Mouse (Mus musculus) gastrocnemius, postnatal 4 days (tissue): ENCODE measurements around the gene Rnf103. TPM values are rescaled to one million over a fixed set of nuclear protein-coding genes. Genes with fewer than 3 reads are reported as not detected.

Experiments used
- total RNA-seq, 2 experiments: library from RNA; stranded (reverse); gene quantifications; 2 replicates each; pipeline ENCODE4 v1.2.3; 2021

The Rnf103 gene
- total RNA-seq, 2 experiments from 2014 or later: 26.4 to 28.3 TPM

Other genes starting within 250 kb of the Rnf103 start
- gene Krcc1, start 222.2 kb upstream of the Rnf103 start, total RNA-seq: 10 to 100 TPM; 50.6 to 51.8 TPM
- 100 to 1,000 TPM; 153 to 163 TPM for gene Smyd1, start 171.7 kb upstream of the Rnf103 start, total RNA-seq
- under 1 TPM in 1 of 2 experiments, not detected in 1; 0.37 TPM for gene Cd8b1, start 171.1 kb upstream of the Rnf103 start, total RNA-seq
- 1 to 10 TPM in 1 of 2 experiments, under 1 TPM in 1; 0.13 to 1.0 TPM for gene Cd8a, start 120.5 kb upstream of the Rnf103 start, total RNA-seq
- 10 to 100 TPM; 54.7 to 60.8 TPM for gene Rmnd5a, start 53.3 kb upstream of the Rnf103 start, total RNA-seq
- gene Chmp3, start 49.9 kb downstream of the Rnf103 start, total RNA-seq: 10 to 100 TPM; 53.4 to 61.3 TPM
- 10 to 100 TPM; 33.5 to 37.5 TPM for gene Kdm3a, start 139.1 kb downstream of the Rnf103 start, total RNA-seq
- gene Reep1, start 213.7 kb downstream of the Rnf103 start, total RNA-seq: 100 to 1,000 TPM in 1 of 2 experiments, 10 to 100 TPM in 1; 88.3 to 101 TPM